Mouse (Mus musculus) G1E-ER4 (cell line): ENCODE results near the gene Ankrd11. TPM values are rescaled to one million over a fixed set of nuclear protein-coding genes. Genes with fewer than 3 reads are reported as not detected.

ENCODE experiments used
- GATA1 ChIP-seq: IDR thresholded peaks from one replicate; pipeline ENCODE4 v1.8.0; 2012; ENCODE audit warnings: low read length, inconsistent platforms
- polyA plus RNA-seq: library from polyadenylated mRNA; stranded (reverse); fragments of >175 nt; gene quantifications from 2 replicates; pipeline ENCODE4 v1.2.3, GENCODE M21; 2012

Ankrd11 gene
- polyA plus RNA-seq, 1 experiment = 137 TPM

DNA sequence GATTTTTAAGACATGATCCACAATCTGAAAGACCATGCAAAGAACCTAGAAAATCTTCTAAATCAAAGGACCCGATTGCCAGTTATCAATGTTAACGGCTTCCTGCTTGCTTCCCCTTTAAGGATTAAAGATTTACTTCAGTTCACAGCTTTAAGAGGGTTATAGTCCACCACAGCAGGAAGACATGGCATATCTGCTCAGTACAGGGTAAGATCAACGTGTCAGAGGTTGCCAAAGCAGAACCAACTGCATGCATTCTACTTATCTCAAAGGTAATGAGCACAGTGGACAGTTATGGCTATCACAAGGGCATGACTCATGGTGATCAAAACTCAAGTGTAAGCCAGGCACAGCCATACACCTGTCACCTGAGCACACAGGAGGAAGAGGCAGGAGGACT lies 53.1 kb downstream of the Ankrd11 start:
- peak; percentile 56 for TF ChIP-seq GATA1

DNA sequence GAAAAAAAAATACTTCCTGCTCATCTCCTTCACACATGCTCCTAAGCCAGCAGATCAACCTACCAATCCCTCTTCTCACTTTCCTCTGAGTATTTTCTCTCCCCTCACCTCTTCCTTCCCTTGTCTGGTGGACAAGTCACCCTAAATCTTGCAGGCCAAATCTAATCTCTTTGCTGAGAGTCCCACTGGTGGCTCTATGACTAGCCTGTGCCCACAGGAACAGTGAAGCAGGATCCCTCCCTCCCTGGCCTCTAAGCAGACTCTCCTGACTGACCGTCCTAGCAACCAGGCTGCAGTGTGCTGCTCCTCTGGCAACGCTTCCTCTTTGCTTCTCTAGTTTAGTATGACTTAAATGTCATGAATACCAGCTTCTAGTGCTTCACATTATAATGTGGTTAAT lies 54.8 kb downstream of the Ankrd11 start:
- TF ChIP-seq GATA1 = no peak

DNA sequence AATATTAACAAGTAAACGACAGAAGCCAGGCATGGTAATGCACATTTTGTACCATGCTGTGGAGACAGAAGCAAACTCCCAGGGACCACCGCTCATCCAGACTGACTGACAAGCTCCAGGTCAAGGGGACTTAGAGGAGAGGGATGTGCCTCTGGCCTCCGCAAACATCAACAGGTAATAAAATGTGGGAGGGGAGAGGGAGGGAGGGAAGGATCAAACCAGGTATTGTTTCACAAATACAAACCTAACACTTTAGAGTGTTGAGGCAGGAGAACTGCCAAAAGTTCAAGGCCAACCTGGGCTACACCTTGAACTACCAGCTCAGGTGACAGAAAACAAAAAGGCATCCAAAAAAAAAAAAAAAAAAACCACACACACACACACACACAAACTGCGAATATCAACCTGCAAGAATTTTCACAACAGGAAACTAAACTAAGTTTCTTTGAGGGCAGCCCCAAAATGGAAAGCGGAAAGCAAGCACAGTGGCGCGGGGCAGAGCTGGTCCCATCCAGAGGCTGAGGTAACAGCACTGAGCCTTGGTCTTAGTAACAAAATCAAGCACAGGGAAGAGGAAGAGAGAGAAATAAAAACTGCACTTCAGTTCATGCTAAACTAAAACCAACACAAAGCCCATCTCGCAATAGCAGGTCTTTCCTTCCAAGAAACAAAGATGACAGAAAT lies 55.4 kb downstream of the Ankrd11 start:
- no peak for TF ChIP-seq GATA1

DNA sequence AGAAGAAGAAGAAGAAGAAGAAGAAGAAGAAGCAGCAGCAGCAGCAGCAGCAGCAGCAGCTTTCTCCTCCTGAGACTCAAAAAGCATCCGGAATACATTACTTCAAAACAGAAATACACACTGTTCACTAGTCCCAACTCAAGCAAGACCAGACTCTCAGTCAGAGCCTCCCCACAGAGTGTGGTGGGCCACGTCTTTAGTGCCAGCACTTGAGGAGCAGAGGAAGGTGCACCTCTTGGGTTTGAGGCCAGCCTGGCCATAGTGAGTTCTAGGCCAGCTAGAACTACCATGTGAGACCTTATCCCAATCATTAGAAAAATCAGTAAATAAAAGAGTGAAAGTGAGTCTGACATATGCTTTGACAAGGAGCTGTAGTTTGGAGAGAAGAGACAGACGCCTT lies 57.9 kb downstream of the Ankrd11 start:
- TF ChIP-seq GATA1 = no peak

DNA sequence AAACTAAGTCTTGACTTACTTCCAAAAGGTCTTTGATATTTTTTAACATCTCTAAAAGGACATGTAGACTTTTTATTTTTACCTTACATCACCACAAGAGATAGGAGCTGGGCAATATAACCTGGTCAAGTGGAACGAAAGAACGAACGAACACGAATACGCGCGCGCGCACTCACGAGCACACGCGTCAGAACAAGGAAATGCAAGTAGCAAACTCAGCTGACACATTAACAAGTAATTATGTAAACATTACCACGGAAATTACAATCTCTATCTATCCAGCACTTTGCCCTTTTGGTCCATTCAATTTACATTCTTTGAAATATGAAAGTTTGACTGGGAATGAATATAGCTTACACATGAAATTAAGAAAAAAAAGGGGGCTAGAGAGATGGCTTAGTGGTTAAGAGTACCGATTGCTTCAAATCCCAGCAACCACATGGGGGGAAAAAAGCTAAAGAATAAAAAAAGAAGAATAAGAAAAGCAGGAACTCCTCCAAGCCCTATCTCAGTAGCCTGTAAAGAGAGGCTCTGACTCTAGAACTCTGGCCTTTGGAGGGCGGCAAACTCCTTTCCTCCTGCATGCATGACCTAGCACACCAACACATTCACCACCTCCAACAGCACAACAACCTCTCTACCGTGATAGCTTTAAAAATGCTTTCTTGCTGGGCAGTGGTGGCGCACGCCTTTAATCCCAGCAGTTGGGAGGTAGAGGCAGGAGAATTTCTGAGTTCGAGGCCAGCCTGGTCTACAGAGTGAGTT lies 58.7 kb downstream of the Ankrd11 start:
- TF ChIP-seq GATA1 = no peak

DNA sequence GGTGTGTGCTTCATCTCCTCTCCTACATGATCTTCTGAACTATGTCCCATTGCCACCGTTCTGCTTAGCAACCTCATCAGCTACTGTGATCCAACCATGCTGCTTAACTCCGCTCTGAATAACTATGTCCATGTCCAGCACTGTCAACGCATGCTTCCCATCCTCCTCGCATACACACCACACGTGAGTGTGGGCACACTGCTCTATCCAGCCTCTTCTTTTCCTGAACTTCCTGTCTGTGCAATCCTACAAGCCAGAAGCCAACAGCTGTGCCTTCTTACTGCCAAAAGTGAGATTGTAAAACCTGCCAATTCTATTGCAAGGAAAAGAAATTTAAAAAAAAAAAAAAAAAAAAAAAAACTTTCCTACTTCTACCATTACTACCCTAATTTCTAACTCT lies 60.4 kb downstream of the Ankrd11 start:
- TF ChIP-seq GATA1 = no peak

DNA sequence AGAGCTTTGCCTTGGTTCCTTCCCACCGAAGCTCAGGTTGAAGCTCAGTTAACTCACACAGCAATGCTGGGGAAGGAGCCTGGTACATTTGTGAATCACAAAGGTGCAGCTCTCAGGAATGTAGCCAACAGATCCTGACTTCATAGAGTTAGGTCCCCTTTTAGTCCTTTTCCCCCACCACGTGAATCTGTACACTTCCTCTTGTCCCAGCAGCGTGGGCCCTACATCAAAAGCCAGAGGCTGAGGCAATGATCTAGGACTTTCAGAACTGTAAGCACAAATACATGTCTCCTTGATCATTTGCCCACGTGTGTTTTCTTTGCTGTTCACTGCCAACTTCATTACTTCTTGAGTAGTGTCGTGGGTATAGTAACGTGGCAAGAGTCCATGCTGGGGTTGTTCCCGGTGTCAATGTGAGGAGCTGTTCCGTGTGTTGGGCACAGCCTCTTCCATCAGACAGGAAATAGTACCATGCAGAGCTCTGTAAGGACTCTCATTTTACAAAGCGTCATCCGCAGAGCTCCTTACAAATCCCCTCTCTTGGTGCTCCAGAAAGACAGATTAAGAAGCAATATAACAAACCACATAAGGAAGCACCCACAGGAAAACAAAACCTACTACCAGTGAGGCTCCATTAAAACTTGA lies 62.1 kb downstream of the Ankrd11 start:
- no peak for TF ChIP-seq GATA1

DNA sequence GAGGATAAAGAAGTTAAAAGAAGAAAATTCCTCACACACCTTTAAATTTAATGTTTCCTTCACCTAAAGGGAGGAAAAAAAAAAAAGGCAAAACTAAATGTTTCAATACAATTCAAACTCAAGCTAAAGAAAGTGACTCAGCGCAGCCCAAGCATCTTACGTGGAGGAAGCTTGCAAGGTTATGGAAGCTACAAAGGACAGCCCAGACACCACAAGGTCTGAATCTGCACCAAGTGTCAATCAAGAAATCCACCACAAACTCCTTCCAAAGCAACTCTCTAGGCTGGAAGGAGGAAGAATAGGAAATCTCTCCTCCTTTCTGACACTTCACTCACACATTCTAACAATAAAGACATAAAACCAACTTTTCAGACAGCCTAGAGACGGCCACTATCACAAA lies 62.7 kb downstream of the Ankrd11 start:
- TF ChIP-seq GATA1 = no peak

DNA sequence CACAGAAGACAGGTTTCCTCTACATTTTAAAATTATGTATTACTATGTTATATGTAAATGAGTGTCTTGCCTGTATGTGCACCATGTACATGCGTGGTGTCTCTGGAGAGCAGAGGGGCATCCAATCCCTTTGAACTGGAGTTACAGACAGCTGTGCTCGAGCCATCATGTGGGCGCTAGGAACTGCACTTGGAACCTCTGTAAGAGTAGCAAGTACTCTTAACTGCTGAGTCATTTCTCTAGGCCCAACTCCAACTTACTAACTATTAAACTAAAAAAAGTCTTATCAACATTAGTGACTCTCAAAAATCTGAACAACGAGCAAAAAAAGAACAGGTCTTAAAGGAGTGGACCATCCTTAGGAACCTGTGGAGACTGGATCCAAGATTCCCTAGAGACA lies 66.0 kb downstream of the Ankrd11 start:
- TF ChIP-seq GATA1 = no peak

DNA sequence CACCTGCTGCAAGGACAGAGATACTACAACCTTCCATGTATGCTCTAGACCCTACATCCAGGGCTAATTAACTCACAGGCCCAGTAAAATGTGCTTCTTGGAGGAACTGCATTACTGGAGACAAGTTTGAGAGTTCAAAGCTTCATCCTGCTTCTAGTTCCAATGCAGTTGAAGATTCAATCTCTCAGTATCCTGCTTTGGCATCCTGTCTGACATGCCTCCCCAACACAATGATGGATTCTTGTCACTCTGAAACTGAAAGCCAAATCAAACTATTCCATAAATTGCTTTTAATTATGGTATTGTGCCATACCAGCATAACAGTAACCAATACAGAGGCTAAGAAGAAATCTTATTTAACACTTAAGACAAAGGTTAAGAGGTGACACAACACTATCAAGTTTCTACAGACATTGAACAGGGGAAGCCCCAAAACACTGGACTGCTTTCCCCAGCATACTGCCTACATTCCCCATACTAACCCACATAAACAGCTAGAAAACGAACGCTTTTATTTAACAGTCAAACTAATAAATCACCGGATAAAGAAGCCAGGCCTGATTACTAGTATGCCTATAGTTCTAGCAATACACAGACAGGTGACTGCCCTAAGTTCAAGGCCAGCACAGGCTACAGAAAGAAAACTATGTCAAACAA lies 72.0 kb downstream of the Ankrd11 start:
- no peak for TF ChIP-seq GATA1

DNA sequence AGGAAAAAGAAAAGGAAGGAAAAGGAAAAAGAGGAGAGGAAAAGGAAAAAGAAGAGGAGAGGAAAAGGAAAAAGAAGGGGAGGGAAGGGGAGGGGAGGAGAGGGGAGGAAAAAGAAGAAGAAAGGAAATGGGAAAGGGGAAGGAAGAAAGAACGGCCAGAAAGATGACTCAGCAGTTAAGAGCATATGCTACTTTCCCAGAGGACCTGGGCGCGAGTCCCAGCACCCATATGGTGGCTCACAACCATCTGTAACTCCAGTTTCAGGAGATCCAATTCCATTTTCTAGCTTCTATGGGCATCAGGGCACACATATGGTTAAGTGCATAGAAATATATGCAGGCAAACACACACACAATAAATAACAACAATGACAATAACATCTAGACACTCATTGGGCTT lies 73.9 kb downstream of the Ankrd11 start:
- TF ChIP-seq GATA1 = no peak

DNA sequence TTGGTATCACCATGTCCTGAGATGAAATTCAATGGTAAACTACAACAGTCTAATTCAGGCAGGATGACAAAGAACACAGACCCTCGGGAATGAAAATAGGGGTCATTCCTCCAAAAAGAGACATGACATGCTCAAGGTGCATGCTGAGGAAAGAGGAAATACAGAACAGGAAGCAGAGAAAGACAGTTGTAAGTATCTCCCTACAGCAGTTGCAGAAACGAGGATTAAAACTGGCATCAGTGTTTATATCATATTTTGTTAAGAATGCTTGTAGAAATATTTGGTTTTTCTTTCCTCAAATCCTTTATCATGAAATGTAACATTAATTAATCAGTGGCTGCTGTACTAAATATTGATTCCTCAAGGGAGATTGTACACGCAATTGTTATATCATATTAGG lies 75.4 kb downstream of the Ankrd11 start:
- TF ChIP-seq GATA1 = no peak

DNA sequence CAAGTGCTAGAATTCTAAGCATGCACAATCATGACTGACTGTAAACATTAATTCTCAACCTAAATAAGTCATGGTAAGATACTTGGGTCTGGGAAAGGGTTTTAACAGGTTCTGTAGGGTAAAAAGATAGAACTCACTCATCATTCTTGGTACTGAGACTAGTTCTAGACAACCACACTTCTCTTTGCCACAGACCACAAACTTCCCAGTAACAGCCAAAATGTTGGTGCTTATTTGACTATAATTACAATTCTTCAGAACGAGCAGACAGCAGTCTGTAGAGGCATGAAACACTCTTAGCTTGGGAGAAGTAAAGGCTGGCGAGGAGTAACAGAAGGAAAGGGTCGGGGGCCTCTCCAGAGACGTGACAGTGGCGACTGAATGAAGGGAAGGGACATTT lies 80.0 kb downstream of the Ankrd11 start:
- no peak for TF ChIP-seq GATA1

DNA sequence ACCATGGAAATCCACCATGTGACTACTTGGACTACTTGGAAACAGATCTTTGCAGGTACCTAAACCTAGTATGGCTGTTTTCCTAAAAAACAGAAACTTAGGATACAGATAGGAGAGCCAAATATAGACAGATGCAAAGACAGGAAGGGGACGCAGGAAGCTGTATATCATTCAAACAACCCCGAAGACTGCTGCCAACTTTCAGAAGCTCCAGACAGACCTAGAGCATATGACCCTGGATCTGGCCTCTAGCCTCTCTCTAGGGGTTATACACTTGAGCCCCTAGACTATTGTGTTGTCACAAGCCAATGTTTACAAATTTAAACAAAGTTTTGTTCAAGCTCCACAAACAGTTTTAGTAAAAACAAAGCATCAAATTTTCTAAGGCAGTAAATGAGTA lies 80.6 kb downstream of the Ankrd11 start:
- TF ChIP-seq GATA1 = no peak

DNA sequence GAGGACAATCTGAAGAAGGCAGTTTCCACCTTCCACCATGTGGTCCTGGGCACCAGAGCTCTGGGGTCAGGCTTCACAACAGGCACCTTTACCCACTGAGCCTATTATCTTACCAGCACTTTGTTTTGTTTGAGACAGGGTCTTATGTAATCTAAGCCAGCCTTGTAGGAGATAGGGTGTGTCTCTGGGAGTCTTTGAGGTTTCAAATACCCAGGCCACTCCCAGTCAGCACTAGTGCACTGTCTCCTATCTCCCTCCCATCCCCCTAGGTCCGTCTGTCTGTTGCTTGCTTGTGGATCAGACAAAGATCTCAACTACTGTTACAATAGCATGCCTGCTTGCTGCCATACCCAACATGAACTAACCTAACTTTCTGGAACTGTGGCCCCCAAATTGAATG lies 81.1 kb downstream of the Ankrd11 start:
- peak; percentile 59 for TF ChIP-seq GATA1

DNA sequence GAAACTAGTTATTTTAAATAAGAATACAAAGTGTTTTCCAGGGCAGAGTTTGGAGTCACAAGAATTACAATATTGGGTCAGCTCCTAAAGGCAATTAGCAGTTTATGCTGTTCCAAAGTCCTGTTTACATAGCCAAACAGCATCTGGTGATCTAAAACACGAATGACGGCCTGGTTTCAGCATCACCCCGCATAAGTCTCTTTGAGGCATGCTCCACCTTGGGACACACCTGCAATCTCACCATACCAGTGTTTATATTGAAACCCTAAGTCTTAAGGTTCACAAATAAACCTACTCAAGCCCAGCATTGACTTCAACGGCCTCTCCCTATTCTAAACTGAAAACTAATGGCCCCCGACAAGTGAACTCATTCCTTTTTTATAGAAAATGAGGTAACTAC lies 81.8 kb downstream of the Ankrd11 start:
- no peak for TF ChIP-seq GATA1
